Mouse (Mus musculus) brain, embryonic 14.5 days (tissue): ENCODE measurements at regions not wholly inside any gene's neighbourhood (a gene's known extent, or its start where the extent isn't known, plus 50 kb on each side); places are given as distances from the start of the nearest gene placed in this dataset.

ENCODE experiments used
- CTCF ChIP-seq: fragments of 200-500 bp; IDR thresholded peaks from 2 replicates; pipeline ENCODE4 v1.5.1; 2012; ENCODE audit warnings: inconsistent platforms, mild to moderate bottlenecking, moderate library complexity, borderline replicate concordance; ENCODE audit not compliant: insufficient read depth, insufficient read length; ENCODE audit errors: extremely low read depth
- POLR2A ChIP-seq: fragments of 200-500 bp; IDR thresholded peaks from 2 replicates; pipeline ENCODE4 v1.6.1; 2012; ENCODE audit warnings: mild to moderate bottlenecking, inconsistent platforms, borderline replicate concordance; ENCODE audit not compliant: poor library complexity, insufficient read depth, insufficient read length, severe bottlenecking; ENCODE audit errors: extremely low read depth

- no peak for TF ChIP-seq POLR2A
- no peak for TF ChIP-seq CTCF
Measured at GRCm38 (mm10) chrX:61305301-61305890, 120.0 kb upstream of the Cdr1 start.
